Mouse (Mus musculus) liver (tissue): ENCODE data around the gene Gse1.
A peak's percentile ranks its signal among the peaks of the same experiment; 100 is the strongest.

Source experiments
- DNase-seq: peaks from one replicate; pipeline ENCODE4 v3.0.0-alpha.2; 2020; ENCODE audit warnings: mixed read lengths

Gse1 gene

GRCm38 (mm10) chr8:120530954-120531656 is 302.8 kb downstream of the Gse1 start:
- DNase-seq = no peak

DNA sequence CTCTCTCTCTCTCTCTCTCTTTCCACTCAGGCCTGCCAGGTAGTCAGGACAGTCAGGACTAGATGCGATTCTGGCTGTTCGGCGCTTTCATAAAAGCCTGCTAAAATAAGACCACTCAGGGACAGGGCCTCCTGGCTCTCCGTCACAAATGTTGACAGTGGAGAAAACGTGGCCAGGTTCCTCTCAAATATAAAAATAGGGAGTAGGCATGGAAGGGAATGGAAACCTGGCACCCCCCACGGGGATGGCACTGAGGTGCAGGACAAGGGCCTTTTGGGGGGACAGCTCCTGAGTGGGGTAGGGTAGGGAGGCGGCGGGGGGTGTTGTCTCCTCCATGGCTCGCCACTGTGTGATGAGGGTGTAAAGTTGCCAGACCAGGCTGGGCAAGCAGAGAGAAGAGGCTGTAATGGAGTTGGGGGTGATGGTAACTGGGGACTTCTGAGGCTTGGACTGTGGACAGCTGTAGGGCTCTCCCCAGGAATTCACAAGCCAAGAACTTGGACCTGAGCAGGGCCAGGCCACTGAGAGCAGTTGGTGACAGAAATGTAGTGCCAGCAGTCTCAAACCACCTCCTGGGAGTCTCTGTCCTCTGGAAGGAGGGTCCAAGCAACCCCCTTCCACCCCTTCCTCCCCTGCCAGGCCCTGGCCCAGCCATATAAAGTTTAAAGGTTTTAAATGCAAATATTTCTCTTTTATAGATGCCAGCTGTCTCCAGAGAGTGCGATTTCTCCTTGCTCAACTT is 303.7 kb downstream of the Gse1 start:
- DNase-seq = no peak

DNA sequence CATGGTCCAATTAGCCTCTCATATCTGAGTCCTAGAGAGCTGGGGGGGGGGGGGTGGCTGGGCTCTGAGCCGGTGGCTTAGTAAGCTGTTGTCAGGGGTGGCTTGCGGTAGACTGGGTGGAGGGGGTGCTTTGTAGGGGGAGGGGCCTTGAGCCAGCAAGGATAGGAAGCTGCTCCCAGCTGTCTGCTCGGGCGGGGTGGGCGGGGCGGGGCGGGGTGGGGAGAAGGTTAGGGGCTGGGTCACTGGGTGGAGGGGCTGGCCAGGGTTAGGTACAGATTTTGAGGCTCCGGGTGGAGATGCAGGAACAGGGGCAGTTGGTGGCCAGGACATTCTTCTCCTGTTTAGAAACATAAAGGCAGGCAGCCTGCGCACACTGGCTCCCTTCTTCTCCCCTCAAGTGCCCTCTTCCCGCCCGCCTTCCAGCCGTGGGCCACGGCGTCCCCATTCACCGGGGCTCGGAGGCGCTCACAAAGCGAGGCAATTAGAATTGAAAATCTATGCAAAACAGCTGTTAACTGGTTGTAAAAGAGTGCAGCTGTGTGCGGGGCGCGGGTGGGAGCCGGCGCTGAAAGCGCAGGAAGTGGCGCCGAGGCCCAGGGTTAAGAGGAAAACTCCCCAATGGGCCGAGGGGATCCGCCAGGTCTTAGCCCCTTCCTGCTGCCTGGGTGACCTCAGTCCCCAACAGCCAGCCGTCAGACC is 304.4 kb downstream of the Gse1 start:
- peak; percentile 75 for DNase-seq

DNA sequence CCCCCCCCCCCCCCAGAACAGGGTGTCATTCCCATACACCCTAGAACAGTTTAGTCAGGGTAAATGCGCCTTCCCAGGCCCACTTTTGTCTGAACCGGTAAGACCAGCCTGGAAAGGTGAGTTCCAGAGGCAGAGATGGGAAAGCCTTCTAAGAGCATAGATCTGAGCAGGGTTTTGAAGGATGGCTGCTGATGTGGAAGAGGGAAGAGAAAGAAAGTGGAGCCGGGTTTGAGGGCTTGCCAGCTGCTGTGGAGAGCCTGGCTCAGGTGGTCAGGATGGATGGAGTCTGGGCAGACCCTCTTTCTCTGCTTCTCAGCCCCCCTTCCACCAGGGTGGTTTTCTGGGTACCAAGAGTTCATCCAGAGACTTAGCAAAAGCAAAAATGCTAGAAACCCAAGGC is 305.1 kb downstream of the Gse1 start:
- DNase-seq = no peak

DNA sequence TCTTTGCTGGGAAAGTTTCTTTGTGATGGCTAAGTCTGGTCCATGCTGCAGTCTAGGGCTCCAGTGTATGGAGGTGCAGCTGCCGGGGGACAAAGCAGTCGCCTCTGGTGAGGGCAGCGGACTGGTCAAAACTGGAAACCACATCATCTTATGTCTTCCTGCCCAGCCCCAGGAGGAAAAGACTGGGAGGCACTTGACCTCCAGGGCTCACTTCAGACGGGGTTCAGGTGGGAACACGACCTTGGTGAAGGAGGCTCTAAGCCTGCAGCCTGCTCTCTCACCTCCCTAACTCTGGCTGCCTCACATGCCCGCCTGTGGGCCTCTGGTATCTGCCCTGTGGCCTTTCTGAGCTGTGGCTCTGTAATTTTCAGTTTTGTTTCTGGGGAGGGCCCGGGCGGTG is 305.8 kb downstream of the Gse1 start:
- no peak for DNase-seq

- DNase-seq = peak; percentile 92
Observed at GRCm38 (mm10) chr8:120534504-120535368, 306.5 kb downstream of the Gse1 start.

DNA sequence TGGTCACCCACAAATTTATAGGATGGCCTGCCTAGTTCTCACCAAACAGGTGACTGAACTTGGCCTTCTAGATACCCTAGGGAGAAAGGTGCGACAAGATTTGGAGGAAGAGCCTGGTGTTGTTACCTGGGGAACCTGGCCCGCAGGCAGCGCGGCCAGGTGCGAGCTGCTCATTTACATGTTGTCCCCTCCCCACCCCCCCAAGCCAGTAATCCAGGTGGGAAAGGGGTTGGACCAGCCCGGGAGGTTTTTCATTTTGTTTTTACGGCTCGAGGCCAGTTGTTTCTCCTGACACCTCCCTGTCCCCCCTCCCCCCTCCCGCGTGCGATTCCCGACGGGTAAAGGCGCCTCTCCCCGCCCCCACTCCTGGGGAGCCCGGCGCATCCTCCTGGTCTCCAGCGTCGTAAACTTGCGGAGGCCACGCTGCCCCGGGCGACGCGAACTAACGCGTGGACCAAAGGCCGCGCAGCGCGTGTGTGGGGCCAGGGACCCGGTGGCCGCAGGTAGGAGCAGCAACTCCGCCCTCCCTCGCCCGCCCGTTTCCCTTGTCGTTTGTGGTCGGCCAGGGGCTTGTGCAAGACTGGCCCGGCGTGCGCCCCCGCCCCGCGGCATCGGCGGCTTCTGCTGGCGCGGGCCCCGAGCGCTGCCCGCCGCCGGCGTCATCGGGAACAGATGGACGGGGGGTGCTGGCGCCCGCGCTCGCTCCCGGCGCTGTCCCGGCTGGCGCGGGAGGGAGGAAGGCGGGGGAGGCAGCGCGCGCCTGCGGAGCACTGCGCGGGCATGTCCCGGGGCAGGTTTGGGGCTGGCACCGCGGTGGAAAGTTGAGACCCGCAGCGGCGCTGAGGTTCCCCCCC is 307.4 kb downstream of the Gse1 start:
- peak; percentile 65 for DNase-seq

- DNase-seq = peak; percentile 72
Observed at GRCm38 (mm10) chr8:120536306-120537206, 308.3 kb downstream of the Gse1 start.

DNA sequence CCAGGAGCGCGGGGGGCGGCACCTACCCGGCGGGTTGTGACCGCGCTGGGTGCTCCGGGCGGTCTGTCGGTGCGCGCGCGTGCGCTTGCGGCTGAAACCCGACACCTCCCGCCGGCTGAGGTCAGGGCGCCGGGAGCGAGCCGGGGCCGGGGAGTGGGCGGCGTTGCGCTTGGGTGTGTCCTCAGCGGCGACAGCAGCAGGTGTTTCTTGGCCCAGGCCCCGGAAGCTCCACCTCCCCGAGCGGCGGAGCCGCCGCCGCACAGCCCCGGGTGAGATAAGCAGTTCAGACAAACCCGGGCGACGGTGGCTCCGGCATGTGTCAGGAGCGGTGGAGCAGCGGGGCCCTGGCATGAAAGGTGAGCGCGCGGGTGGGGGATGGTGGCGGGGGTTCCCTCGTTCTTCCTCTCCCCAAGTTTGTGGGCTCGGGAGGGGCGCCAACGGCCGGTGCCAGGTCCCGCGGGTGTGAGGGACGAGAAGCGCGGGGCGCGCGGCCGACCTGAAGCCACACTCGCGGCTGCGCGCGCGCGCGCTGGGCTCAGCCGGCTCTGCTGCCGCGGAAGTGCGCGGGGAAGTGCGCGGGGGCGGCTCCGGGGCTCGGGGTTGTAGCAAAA is 309.1 kb downstream of the Gse1 start:
- DNase-seq = peak; percentile 96

GRCm38 (mm10) chr8:120537818-120538396 is 309.7 kb downstream of the Gse1 start:
- DNase-seq = peak; percentile 69

DNA sequence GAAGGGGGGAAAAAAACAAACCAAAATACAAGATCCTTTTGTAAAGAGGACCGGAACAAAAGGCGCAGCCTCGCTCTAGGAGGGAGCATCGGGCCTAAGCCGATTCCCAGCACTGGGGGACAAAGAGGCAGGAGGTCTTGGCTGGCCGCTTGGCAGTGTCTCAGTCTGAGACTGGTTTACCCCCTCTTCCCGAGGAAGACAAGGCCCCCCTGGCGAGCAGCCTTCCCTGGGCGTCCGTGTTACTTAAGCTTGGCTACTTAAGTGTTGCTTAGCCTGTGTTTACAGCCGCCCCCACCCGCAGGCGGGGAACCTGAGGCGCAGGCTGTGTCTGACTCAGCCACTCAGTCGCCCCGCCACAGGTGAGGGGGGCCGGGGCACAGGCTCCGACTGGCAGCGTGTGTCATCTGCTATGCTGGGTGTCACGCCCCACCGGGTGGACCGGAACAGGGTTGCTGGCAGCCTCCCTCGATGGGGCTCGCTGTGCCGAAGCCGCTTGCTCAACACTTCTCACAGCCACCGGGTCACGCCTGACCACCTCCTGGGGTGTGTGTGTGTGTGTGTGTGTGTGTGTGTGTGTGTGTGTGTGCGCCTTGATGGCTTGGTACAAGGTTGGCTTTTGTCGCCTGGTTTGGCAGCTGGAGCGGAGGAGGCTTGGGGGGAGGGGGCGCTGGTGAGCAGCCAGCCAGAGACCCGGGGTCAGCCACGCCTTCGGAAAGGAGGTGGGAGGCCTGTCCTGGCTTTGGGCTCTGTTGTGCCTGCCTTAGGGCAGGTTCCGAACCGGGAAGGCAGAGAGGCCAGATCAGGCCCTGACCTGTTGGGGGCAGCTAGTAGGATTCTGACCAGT is 310.4 kb downstream of the Gse1 start:
- peak; percentile 81 for DNase-seq

- peak; percentile 63 for DNase-seq
Observed at GRCm38 (mm10) chr8:120539381-120539774, 311.1 kb downstream of the Gse1 start.

- DNase-seq = peak; percentile 82
Observed at GRCm38 (mm10) chr8:120539775-120540625, 311.7 kb downstream of the Gse1 start.

DNA sequence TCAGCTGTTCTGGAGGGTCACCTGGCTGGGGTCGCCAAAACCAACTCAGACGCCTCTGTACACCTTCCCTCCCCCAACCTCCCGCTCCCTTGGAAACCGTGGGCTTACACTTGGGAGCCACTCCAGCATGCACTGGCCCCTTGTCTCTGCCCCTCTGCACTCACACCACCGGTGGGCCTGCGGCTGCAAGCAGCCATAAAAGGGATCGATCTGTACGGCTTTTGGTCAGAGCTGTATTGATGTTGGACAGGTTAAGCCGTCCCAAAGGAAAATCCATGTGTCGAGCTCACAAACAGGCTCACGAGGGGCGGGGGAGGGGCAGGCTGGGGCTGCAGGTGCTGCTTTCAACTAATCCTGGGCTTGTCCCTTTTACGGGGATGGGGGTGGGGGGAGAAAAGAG is 314.7 kb downstream of the Gse1 start:
- DNase-seq = no peak

DNA sequence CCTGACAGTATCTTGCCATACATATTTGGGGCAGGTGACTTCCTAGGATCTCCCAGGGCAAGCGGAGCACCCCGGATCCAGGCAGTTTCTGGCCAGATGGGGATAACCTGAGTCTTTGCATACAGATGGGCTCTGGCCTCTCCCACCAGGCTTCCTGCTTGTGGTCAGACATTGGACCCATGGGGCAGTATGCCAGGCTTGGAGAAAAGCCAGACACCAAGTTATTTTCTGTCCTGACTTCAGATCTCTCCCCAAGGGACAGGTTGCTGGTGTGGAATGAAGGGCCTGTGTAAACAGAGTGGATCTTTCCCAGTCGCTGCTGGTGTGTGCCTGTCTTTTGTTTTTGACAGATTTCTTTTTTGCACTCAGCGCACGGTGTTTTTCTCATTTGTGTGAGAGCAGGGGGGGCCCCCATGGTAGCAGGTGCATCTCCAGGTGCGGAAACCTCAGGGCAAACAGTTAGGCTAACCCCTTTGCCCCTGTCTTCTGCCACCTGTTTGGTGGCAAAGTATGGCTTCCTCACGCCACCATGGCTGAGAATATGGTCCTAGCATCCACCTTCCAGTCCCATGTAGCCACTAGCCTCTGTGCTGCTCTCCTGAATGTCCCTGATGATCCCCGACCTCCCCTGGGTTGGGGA is 315.3 kb downstream of the Gse1 start:
- no peak for DNase-seq

DNA sequence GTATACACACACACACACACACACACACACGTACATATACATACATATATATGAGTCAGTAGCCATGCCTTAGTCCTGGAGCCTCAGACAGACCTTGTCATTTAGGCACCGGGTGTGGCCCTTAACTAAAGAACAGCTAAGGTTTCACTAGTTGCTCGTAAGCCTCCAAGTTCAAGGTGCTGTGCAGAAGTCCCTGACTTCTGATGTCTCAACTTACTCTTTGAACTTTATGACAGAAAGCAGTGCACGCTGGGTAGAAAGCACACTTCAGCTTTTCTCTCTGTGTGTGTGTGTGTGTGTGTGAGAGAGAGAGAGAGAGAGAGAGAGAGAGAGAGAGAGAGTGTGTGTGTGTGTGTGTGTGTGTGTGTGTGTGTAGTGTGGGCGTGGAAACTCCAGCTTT is 315.9 kb downstream of the Gse1 start:
- DNase-seq = no peak

GRCm38 (mm10) chr8:120547562-120547961 is 319.3 kb downstream of the Gse1 start:
- DNase-seq = no peak
